Mouse (Mus musculus): ENCODE data around the gene Snx8. TPM values are rescaled to one million over a fixed set of nuclear protein-coding genes. Genes with fewer than 3 reads are reported as not detected.

The Snx8 gene
- total and polyA plus RNA-seq, 3 experiments = 19.7 to 30.7 TPM; not detected in 1

GRCm38 (mm10) chr5:140364415-140364814, 24.6 kb downstream of the Snx8 start:
- no peak overlapping the region for H3K27ac ChIP-seq (ENCODE audit: control insufficient read depth, low read depth, low read length)
- TF ChIP-seq USF2 (IDR thresholded peaks at IDR 0.05; ENCODE audit: borderline replicate concordance in 1 of 2, insufficient read depth in 1 of 2, low read depth in 1 of 2, low read length in 2 of 2) = no peak
- TF ChIP-seq MAFK (IDR thresholded peaks at IDR 0.05; ENCODE audit: borderline replicate concordance, low read depth, low read length) = no peak
- no peak for TF ChIP-seq ETS1 (IDR thresholded peaks at IDR 0.05; ENCODE audit: low read depth, low read length)
- no peak for TF ChIP-seq JUND (IDR thresholded peaks at IDR 0.05; ENCODE audit: low read depth, low read length)
- no peak for TF ChIP-seq HCFC1 (IDR thresholded peaks at IDR 0.05; ENCODE audit: low read depth, low read length)
- TF ChIP-seq POLR2A (IDR thresholded peaks at IDR 0.05; ENCODE audit: control insufficient read depth in 1 of 2, insufficient read depth in 1 of 2, low read depth in 1 of 2, low read length in 2 of 2, poor library complexity in 1 of 2) = no peak
- TF ChIP-seq POLR2AphosphoS5 (IDR thresholded peaks at IDR 0.05; ENCODE audit: borderline replicate concordance, low read depth, low read length) = no peak
- TF ChIP-seq MYB (IDR thresholded peaks at IDR 0.05; ENCODE audit: low read depth, low read length) = no peak
- TF ChIP-seq MYC (IDR thresholded peaks at IDR 0.05; ENCODE audit: low read depth, low read length) = no peak
- TF ChIP-seq BHLHE40 (IDR thresholded peaks at IDR 0.05; ENCODE audit: borderline replicate concordance, low read depth, low read length) = no peak
- TF ChIP-seq UBTF (IDR thresholded peaks at IDR 0.05; ENCODE audit: borderline replicate concordance, insufficient read depth, low read depth, low read length) = no peak
- TF ChIP-seq ZKSCAN1 (IDR thresholded peaks at IDR 0.05; ENCODE audit: low read depth, low read length) = no peak
- TF ChIP-seq ZNF384 (IDR thresholded peaks at IDR 0.05; ENCODE audit: low read depth, low read length) = no peak
- TF ChIP-seq CHD1 (IDR thresholded peaks at IDR 0.05; ENCODE audit: low read depth, low read length) = no peak
- no peak for TF ChIP-seq CHD2 (IDR thresholded peaks at IDR 0.05; ENCODE audit: low read length)
- no peak for TF ChIP-seq MAZ (IDR thresholded peaks at IDR 0.05; ENCODE audit: low read depth, low read length)
- no peak for TF ChIP-seq SMC3 (IDR thresholded peaks at IDR 0.05; ENCODE audit: low read depth, low read length)
- H3K27me3 ChIP-seq (ENCODE audit: control insufficient read depth in 1 of 2, insufficient read depth in 2 of 2, low read length in 2 of 2) = no peaks in the 10 kb centered on the region
- no peaks in the 10 kb centered on the region for H3K4me1 ChIP-seq (ENCODE audit: control insufficient read depth in 1 of 2, insufficient read depth in 2 of 2, low read length in 2 of 2)
- H3K9ac ChIP-seq (ENCODE audit: control insufficient read depth, low read depth, low read length, poor library complexity, severe bottlenecking) = no peak overlapping the region
- H3K36me3 ChIP-seq (ENCODE audit: control insufficient read depth in 1 of 2, insufficient read depth in 2 of 2, low read length in 2 of 2) = peaks cover 0 to 3% of the 10 kb centered on the region in 2 experiments; a peak in 1 of 4 replicates
- H3K4me3 ChIP-seq (ENCODE audit: control insufficient read depth in 1 of 2, insufficient read depth in 1 of 2, low read depth in 2 of 2, low read length in 2 of 2) = no peak overlapping the region
- no peak for DNase-seq (ENCODE audit: low read depth, low spot score)
- no peaks in the 10 kb centered on the region for H3K9me3 ChIP-seq (replicated peaks; ENCODE audit: insufficient read depth, low read length)
- H3K79me2 ChIP-seq (ENCODE audit: control insufficient read depth, insufficient read depth, low read length, poor library complexity) = 0 out of 2 replicates have a peak, but pooled peaks cover 1% of the 10 kb centered on the region

- Histone ChIP-seq H3K27me3 (ENCODE audit: control insufficient read depth in 1 of 2, insufficient read depth in 2 of 2, low read length in 2 of 2) (no peaks in the 10 kb centered on the region), H3K9ac (ENCODE audit: control insufficient read depth, low read depth, low read length, poor library complexity, severe bottlenecking) (no peak overlapping the region), H3K4me3 (ENCODE audit: control insufficient read depth in 1 of 2, insufficient read depth in 1 of 2, low read depth in 2 of 2, low read length in 2 of 2) (no peak overlapping the region), H3K27ac (ENCODE audit: control insufficient read depth, low read depth, low read length) (no peak overlapping the region), H3K4me1 (ENCODE audit: control insufficient read depth in 1 of 2, insufficient read depth in 2 of 2, low read length in 2 of 2) (no peaks in the 10 kb centered on the region), H3K9me3 (replicated peaks; ENCODE audit: insufficient read depth, low read length) (no peaks in the 10 kb centered on the region), H3K79me2 (ENCODE audit: control insufficient read depth, insufficient read depth, low read length, poor library complexity) (no peaks in the 10 kb centered on the region), H3K36me3 (ENCODE audit: control insufficient read depth in 1 of 2, insufficient read depth in 2 of 2, low read length in 2 of 2) (peaks cover 0 to 3% of the 10 kb centered on the region in 2 experiments; a peak in 2 of 4 replicates)
- TF ChIP-seq MXI1 (IDR thresholded peaks at IDR 0.05; ENCODE audit: low read depth, low read length) (no peak), GABPA (IDR thresholded peaks at IDR 0.05; ENCODE audit: low read depth, low read length) (no peak), MEF2A (IDR thresholded peaks at IDR 0.05; ENCODE audit: extremely low read depth, insufficient replicate concordance, low read depth, low read length, poor library complexity, severe bottlenecking) (no peak), KAT2A (conservative IDR thresholded peaks at IDR 0.05; ENCODE audit: low read depth, low read length) (no peak), MYC (IDR thresholded peaks at IDR 0.05; ENCODE audit: low read depth, low read length) (no peak), NELFE (IDR thresholded peaks at IDR 0.05; ENCODE audit: low read depth, low read length) (no peak)
- no peak for DNase-seq (ENCODE audit: low read depth, low spot score)
Measured at GRCm38 (mm10) chr5:140359930-140360674, 29.0 kb downstream of the Snx8 start.
